Comparison of ENCODE assay signal across 8 mouse cellular contexts in the genomic region with DNA sequence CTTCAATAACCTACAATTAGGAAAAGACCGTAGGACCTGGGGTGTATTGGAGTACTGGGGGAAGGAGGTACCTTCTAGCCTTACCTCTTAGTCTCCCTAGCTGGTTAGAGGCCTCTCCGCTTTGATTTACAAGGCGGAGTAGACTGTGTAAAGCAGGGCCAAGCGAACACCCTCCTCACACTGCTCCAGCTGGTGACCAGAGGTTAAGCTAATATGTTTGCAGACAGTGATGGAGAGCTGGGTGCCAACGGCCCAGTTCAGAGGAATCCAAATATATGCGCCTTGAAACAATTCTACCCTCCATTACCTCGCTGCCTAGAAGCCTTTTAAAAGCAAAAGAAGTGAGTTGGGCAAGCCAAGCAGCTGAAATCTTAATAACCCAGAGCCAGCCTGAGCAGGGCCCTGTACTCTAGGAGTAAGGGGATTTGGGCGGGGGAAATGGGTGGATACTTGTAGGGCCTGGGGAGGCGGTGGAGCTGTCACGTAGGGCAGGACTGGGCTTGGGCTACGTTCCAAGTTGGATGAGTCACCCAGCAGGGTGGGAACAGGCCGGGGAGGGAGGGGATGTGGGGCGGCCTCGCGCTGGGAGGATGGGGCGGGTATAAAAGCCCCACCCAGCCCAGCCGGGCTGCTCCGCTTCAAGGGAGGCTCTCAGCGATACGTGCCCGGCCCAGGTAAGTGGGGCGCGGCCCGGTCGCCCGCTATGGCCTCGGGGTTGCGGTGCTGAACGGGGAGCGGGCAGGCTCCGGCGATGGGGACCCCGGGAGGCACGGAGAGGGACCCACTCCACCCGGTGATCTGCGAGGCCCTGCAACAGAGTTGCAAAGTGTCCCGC. TPM values are rescaled to one million over a fixed set of nuclear protein-coding genes. Genes with fewer than 3 reads are reported as not detected.
DNase-seq lines count a peak whose midpoint lies in the region; ATAC-seq lines count a peak whose summit lies in the region.

A gene (plus strand): TSS at position 555 of the 835 bp plus-strand sequence.

- 0 out of 2 replicates have a peak, but pooled peaks cover 12% of the 10 kb centered on the region for H3K4me1 ChIP-seq in hindbrain, embryonic 14.5 days (replicated peaks; ENCODE audit: control insufficient read depth, insufficient read depth, low read length)

- H3K36me3 ChIP-seq in hindbrain, embryonic 14.5 days (replicated peaks; ENCODE audit: control insufficient read depth, insufficient read depth): no peaks in the 10 kb centered on the region

- no peaks in the 10 kb centered on the region for H3K9me3 ChIP-seq in hindbrain, embryonic 14.5 days (ENCODE audit: control insufficient read depth, low read length)

- H3K4me2 ChIP-seq in hindbrain, embryonic 14.5 days (replicated peaks): peak within 1 kb of the TSS; percentile 60

- ATAC-seq in hindbrain, embryonic 14.5 days (ENCODE audit: low FRiP score): peak; percentile 78; the same call in 1 of the 2 replicates
- ATAC-seq in megakaryocyte progenitor cell, adult 5-6 weeks (replicated peaks; ENCODE audit: poor library complexity): peak; percentile 65

- H3K27me3 ChIP-seq in hindbrain, embryonic 14.5 days (ENCODE audit: control insufficient read depth, insufficient read depth, low read length): peaks cover 25% of the 10 kb centered on the region

- H3K4me3 ChIP-seq in hindbrain, embryonic 14.5 days (replicated peaks; ENCODE audit: low read length): peak within 1 kb of the TSS; percentile 41

- H3K9ac ChIP-seq in hindbrain, embryonic 14.5 days: peak within 1 kb of the TSS; percentile 60

- peak; percentile 88 for DNase-seq in MN1 (ENCODE audit: low spot score)
- peak; percentile 79 for DNase-seq in c-Kit-positive CD71-negative TER-119-negative erythroid progenitor cells, embryonic 14.5 days (ENCODE audit: low read depth)
- DNase-seq in gastrocnemius, adult 18-20 months (ENCODE audit: low spot score): peak; percentile 93
- DNase-seq in hindbrain, embryonic 14.5 days (ENCODE audit: low spot score): peak; percentile 65
- peak; percentile 23 to 46 for DNase-seq in left cerebral cortex, postnatal 14 days (ENCODE audit: low spot score in 2 of 2)
- DNase-seq in right cerebral cortex, postnatal 10 days (ENCODE audit: low spot score in 2 of 2): peak; percentile 62 to 71
- peak; percentile 92 to 97 for DNase-seq in urinary bladder, postnatal 4 days (ENCODE audit: low spot score in 2 of 2)

- H3K27ac ChIP-seq in hindbrain, embryonic 14.5 days: peak within 1 kb of the TSS; percentile 83

- intact Hi-C loops in left cerebral cortex, postnatal 14 days (cut with DNase I): no loop called here

- WGBS in hindbrain, embryonic 14.5 days: 10% methylated on average over 32 of the region's 37 CpGs

RNA-seq across cellular contexts. Expression of the gene that starts here (rescaled TPM):
- total RNA-seq in gastrocnemius, adult 18-20 months (2021): 10 to 100 TPM; 29.4 to 53.6 TPM
- polyA plus RNA-seq in hindbrain, embryonic 14.5 days (2014; fragmentation: Nextera tagmentation; extraction: Ambion mirVana): 143 and 158 TPM in 2 replicates
- 10 to 100 TPM; 14.4 to 18.8 TPM for total RNA-seq in left cerebral cortex, postnatal 14 days (2021)
- 111 and 140 TPM in 2 replicates for total RNA-seq in megakaryocyte progenitor cell, adult 5-6 weeks (2015)
- total RNA-seq in megakaryocyte progenitor cell, adult 5-6 weeks (2017): 74.3 and 112 TPM in 2 replicates

Comparison
In these comparisons a context has a peak if more than half of its experiments do, and no peak if none do; other contexts are left out.
1. Peak in every context shown above with its lines: DNase-seq, ATAC-seq, H3K4me3 ChIP-seq and H3K27ac ChIP-seq.
2. DNase-seq: peak in every context shown above with its lines; median percentile 94 in urinary bladder, postnatal 4 days; 93 in gastrocnemius, adult 18-20 months; 88 in MN1; 79 in c-Kit-positive CD71-negative TER-119-negative erythroid progenitor cells, embryonic 14.5 days; 66 in right cerebral cortex, postnatal 10 days; 65 in hindbrain, embryonic 14.5 days; 34 in left cerebral cortex, postnatal 14 days.